Mouse (Mus musculus): ENCODE data around the gene Chst13.

DNA sequence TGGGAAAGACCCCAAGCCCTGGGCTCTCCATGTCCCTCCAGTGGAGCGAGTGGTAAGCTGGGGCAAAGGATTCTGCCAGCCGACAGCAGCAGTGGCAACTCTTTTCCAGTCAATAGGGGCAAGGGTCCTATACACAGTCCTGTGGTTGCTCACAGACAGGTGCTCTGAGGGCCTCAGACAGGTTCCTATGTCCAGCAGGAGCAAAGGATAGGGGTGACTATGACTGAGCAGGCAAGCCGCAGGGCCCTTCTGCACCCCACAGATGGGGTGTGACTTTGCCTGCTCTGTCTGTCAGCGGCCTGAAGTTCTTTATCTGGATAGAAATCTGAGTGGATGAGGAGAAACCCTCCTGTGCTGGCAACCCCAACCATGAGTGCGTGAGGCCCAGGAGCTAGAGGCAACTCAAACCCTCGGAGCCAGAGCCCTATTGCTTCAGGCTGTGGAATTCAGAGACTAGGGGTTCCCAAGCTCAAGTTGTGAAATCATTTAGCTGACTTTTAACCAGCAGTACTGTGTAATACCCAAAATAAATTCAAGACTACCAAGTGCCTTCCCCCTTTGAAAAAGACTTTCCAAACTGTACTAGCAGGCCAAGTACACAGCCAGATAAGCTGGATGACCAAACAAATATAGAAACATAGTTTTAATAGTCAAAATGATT is 18.5 kb downstream of the Chst13 start:
- TF ChIP-seq CTCF (IDR thresholded peaks at IDR 0.05; ENCODE audit: extremely low read depth, insufficient read depth, insufficient read length, insufficient replicate concordance) (no peak), POLR2A (IDR thresholded peaks at IDR 0.05; ENCODE audit: low read depth, low read length) (no peak)
